Mouse (Mus musculus) limb, embryonic 10.5 days (tissue): ENCODE measurements around the gene F830045P16Rik. TPM values are rescaled to one million over a fixed set of nuclear protein-coding genes. Genes with fewer than 3 reads are reported as not detected.
"Not testable (repeated sequence)": the region's sequence is repeated elsewhere in the genome, so short reads cannot be mapped to it uniquely, and the experiment has no call there.

Experiments used
- DNase-seq: peaks from one replicate; pipeline ENCODE4 v3.0.0-alpha.2; 2017; ENCODE audit warnings: low spot score
- H3K27ac ChIP-seq: fragments of 300-500 bp; sonication (generic); 2 replicates; pipeline ENCODE4 v1.5.1; 2016; ENCODE audit warnings: mild to moderate bottlenecking
- H3K27me3 ChIP-seq: fragments of 300-500 bp; sonication (generic); 2 replicates; pipeline ENCODE4 v1.6.1; 2016; ENCODE audit warnings: low read depth, mild to moderate bottlenecking; ENCODE audit not compliant: poor library complexity, severe bottlenecking
- H3K36me3 ChIP-seq: fragments of 300-500 bp; sonication (generic); 2 replicates; pipeline ENCODE4 v1.6.1; 2016; ENCODE audit warnings: mild to moderate bottlenecking, moderate library complexity
- H3K4me1 ChIP-seq: fragments of 300-500 bp; sonication (generic); 2 replicates; pipeline ENCODE4 v1.6.1; 2016
- H3K4me3 ChIP-seq: fragments of 300-500 bp; sonication (generic); 2 replicates; pipeline ENCODE4 v1.5.1; 2016; ENCODE audit warnings: mild to moderate bottlenecking, moderate library complexity
- H3K9me3 ChIP-seq: fragments of 300-500 bp; sonication (generic); replicated peaks from 2 replicates; pipeline ENCODE4 v1.6.1; 2016; ENCODE audit warnings: mild to moderate bottlenecking
- WGBS: fragments of 180-500 bp; shearing (Covaris S2); methylation state at CpG from one replicate; pipeline ENCODE4 v1.1.7; 2016; 5-methylcytosine and 5-hydroxymethylcytosine counted together
- polyA plus RNA-seq: library from polyadenylated mRNA; unstranded; fragments of >200 nt; fragmentation: Nextera tagmentation; extraction: Ambion mirVana; gene quantifications from 2 replicates; pipeline ENCODE4 v1.2.1, GENCODE M21; 2016

The F830045P16Rik gene
- polyA plus RNA-seq, 1 experiment from 2014 or later: not detected

DNA sequence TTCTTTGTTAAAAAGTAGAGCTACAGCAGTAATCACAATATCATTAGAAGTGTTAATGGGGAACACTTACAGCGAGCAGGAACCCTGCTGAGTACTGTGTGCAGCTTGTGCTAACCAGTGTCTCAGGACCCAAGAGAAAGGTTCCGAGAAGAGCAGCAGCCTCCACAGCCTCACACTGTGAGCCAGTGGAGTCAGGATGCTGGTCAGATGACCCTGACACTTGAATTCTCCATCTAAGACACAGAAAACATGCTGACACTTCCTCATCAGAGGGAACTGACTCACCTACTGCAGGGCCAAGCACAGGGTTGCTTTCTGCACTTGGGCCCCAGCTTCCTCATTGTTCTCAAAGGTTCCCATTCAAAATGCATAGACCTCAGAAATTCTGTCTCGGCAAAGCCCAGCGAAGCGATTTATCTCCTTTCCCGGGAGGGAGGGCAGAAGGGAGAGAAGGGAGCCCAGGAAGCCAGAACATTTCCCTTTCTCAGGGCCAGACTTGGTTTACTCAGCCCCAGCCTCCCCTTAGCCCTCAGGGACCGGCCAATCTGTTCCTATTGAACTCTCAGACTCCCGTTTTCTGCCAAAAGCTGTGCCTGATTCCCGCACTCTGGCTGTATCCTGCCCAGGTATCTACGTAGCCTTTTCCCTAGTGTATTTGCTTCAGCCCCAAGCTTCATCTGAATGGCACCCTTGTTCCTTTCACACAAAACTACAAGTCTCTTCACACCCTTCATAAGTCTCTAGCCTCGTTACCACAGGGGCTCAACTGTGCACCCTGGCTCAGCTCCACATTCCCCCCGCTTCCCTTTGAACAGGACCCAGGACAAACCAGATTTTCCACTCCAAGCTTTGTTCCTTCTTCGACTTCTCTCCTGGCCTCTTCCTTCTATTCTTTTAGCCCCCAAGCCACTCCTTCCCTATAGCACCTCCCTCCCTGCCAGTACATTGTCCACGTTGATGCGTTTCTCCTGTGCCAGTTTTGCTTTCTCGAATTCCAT, 21.2 kb downstream of the F830045P16Rik start:
- no peaks in the 10 kb centered on the region for H3K27me3 ChIP-seq
- no peak overlapping the region for H3K4me3 ChIP-seq
- H3K4me1 ChIP-seq: peaks cover 18% of the 10 kb centered on the region
- WGBS: 63% methylated on average over 16 of the region's 16 CpGs
- no peak for DNase-seq
- H3K36me3 ChIP-seq: no peaks in the 10 kb centered on the region
- no peak overlapping the region for H3K27ac ChIP-seq
- no peaks in the 10 kb centered on the region for H3K9me3 ChIP-seq

DNA sequence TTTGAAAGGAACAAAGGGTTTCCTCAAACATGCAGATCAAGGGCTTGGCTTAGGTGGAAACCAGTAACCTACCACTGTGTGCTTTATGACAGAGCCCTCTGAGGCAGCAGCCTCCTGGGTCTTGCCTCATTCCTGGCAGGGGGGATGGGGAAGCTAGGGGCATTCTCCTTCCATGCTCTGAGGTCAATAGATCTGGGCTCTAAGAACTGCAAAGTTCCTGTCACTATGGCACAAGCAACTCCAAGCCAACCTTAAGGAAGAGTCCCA, 22.1 kb downstream of the F830045P16Rik start:
- Histone ChIP-seq H3K27ac (no peak overlapping the region), H3K27me3 (no peaks in the 10 kb centered on the region), H3K4me1 (peaks cover 18% of the 10 kb centered on the region), H3K4me3 (no peak overlapping the region), H3K36me3 (no peaks in the 10 kb centered on the region), H3K9me3 (no peaks in the 10 kb centered on the region)
- no peak for DNase-seq

DNA sequence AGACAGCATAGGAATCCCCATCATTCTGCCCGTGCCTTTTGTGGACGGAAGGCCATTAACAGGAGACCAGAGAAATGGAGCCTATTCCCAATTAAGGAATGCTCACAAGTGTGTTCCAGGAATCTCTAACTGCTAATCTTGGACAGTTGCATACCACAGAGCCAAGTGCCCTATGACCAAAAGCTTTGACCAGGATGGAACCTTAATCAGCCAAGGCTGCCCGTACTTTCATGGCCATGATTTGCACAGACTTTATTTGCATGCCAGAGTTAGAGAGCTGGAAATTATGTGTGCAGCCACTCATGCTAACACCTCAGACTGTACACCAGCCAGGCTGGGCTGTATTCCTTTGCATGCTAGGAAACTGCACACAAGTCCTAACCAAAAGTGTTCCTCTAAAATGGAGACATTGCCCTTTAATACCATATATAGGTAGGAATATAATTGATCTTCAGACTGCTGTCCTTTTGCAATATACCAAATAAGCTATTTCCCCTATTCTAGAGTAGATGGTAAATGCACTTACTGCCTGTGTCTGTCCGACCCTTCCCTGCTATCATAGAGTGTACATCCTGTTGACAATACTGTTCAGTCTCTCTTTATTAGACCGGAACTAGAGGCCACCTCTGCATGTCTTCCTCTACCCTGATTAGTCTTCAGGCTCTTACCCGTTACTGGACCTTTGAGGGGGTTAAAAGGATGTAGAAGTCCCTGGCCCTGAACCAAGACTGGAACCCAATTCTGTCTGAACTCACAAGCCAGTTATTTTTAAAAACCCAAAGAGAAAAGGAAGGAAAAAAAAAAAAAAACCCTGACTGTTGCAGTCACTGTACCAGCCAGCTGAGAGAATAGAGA, 22.6 kb downstream of the F830045P16Rik start:
- no peak for DNase-seq
- Histone ChIP-seq H3K36me3 (no peaks in the 10 kb centered on the region), H3K27me3 (no peaks in the 10 kb centered on the region), H3K9me3 (no peaks in the 10 kb centered on the region), H3K4me3 (no peak overlapping the region), H3K4me1 (peaks cover 18% of the 10 kb centered on the region), H3K27ac (no peak overlapping the region)
- 84% methylated on average over 6 of the region's 6 CpGs for WGBS

- not testable (repeated sequence) for H3K4me3 ChIP-seq, DNase-seq, H3K36me3 ChIP-seq, H3K27me3 ChIP-seq, H3K27ac ChIP-seq, H3K9me3 ChIP-seq
- H3K4me1 ChIP-seq: peaks cover 18% of the 10 kb centered on the region
- 91% methylated on average over 7 of the region's 7 CpGs for WGBS
Observed at GRCm38 (mm10) chr2:129512147-129512546, 24.3 kb downstream of the F830045P16Rik start.

GRCm38 (mm10) chr2:129502641-129503040, 33.8 kb downstream of the F830045P16Rik start:
- 30% methylated on average over 6 of the region's 6 CpGs for WGBS
- Histone ChIP-seq H3K4me3 (no peak overlapping the region), H3K4me1 (no peaks in the 10 kb centered on the region), H3K27ac (no peak overlapping the region), H3K36me3 (no peaks in the 10 kb centered on the region), H3K9me3 (no peaks in the 10 kb centered on the region), H3K27me3 (no peaks in the 10 kb centered on the region)
- DNase-seq: peak; percentile 41

DNA sequence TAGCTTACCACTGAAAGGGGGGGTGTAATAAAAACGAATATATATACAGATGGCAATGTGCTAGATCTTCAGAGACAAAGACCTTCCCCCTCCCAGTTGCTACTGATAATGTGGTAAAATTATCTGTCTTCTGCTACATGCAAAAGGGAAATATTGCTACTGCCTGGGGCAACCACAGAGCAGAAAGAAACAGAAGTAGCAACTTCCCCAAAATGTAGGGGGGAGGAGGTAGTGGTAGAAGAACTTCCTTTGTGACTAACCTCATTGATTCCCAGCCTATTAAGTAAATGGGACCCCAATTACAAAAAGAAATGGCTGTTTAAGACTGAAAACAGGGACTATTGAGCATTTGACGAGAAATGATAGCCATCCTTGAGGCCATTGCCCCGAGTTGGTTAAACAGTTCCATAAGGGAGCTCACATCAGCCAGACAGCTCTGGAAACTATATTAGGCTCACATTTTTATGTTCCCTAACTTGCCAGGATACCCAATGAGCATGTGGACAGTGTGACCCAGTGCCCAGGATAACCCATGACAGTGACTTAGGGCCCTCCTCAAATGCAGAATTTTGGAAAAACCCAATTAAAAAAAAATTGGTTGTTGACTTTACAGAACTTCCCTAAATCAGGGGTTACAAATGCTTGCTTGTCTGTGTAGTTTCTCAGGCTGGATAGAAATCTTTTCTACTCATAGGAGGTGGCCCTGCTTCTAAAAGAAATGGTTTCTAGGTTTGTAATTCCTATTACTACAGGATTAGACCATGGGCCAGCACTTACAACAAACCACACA, 46.7 kb downstream of the F830045P16Rik start:
- H3K4me1 ChIP-seq: no peaks in the 10 kb centered on the region
- no peak overlapping the region for H3K4me3 ChIP-seq
- DNase-seq: no peak
- no peaks in the 10 kb centered on the region for H3K36me3 ChIP-seq
- H3K27ac ChIP-seq: no peak overlapping the region
- 74% methylated on average over 3 of the region's 3 CpGs for WGBS
- H3K27me3 ChIP-seq: no peaks in the 10 kb centered on the region
- no peaks in the 10 kb centered on the region for H3K9me3 ChIP-seq

DNA sequence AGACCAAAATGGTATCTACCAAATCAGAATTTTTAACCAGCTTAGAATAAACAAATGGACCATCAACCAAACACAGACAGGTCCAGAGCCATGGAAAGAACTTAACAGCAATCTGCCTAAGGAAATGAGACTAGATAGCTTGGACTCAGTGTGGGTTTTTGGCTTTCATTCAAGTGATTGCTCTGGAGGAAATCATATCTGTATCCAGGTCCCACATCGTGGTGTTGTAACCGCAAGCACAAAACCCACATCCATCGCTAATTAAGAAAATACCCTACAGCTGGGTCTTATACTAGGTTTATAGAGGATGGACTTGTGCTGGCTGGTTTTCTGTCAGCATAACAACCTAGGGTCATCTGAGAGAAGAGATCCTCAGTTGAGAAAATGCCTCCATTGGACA, 53.3 kb downstream of the F830045P16Rik start:
- no peaks in the 10 kb centered on the region for H3K9me3 ChIP-seq
- H3K27me3 ChIP-seq: no peaks in the 10 kb centered on the region
- H3K4me1 ChIP-seq: no peaks in the 10 kb centered on the region
- no peaks in the 10 kb centered on the region for H3K36me3 ChIP-seq
- WGBS: 98% methylated on average over 3 of the region's 3 CpGs
- H3K4me3 ChIP-seq: no peak overlapping the region
- DNase-seq: no peak
- H3K27ac ChIP-seq: no peak overlapping the region

DNA sequence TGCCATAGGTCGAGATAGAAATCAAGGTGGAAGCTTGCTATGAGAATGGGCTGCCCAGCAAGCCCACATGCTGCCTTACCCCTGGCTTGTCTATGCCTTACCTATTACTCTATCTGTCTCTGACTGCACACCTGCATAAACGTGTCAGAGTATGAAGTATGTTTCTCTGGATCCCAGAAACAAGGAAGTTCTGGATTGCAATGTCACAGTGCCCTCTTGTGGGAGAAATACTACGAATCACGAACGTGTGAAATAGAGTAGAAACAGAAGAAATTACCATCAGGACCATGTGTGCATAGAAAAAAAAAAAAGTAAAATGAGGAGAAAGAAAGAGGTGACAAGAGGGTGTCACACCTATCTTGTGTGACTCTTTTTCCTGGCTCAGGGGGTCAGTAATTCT, 64.5 kb downstream of the F830045P16Rik start:
- H3K9me3 ChIP-seq: no peaks in the 10 kb centered on the region
- no peaks in the 10 kb centered on the region for H3K4me1 ChIP-seq
- H3K4me3 ChIP-seq: no peak overlapping the region
- no peaks in the 10 kb centered on the region for H3K36me3 ChIP-seq
- no peak overlapping the region for H3K27ac ChIP-seq
- no peak for DNase-seq
- WGBS: 28% methylated on average over 5 of the region's 5 CpGs
- no peaks in the 10 kb centered on the region for H3K27me3 ChIP-seq

DNA sequence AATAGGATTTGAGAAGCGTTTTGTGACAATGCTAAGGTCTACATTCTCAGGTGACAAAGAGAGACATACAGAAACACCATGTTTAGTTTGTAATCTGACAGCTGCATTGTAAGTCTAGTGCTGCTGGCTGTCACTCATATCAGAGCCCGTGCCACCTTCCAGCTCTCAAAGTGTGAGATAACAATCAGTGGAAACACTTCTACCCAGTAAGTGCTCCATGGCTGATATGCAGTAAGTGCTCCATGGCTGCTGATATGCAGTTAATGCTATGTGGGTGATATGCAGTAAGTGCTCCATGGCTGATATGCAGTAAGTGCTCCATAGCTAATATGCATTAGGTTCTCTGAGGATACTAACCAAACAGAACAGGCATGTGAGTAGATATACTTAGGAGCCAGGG, 65.6 kb downstream of the F830045P16Rik start:
- Histone ChIP-seq H3K36me3 (no peaks in the 10 kb centered on the region), H3K4me3 (no peak overlapping the region), H3K27me3 (no peaks in the 10 kb centered on the region), H3K27ac (no peak overlapping the region), H3K4me1 (no peaks in the 10 kb centered on the region), H3K9me3 (no peaks in the 10 kb centered on the region)
- no peak for DNase-seq
- WGBS: 84% methylated on average over 2 of the region's 2 CpGs

DNA sequence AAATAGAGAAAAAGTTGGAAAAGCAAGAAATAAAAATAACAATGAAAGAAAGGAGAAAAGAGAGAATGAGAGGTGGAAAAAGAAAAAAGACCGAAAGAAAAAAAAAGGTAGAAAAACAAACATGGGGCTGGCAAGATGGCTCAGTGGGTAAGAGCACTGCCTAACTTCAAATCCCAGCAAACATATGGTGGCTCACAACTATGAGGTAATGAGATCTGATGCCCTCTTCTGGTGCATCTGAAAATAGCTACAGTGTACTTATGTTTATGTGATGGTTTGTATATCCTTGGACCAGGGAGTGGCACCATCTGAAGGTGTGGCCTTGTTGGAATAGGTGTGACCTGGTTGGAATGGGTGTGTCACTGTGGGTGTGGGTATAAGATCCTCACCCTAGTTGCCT, 97.6 kb downstream of the F830045P16Rik start:
- H3K27me3 ChIP-seq, H3K36me3 ChIP-seq, H3K4me1 ChIP-seq, H3K27ac ChIP-seq, DNase-seq, H3K4me3 ChIP-seq, H3K9me3 ChIP-seq: not testable (repeated sequence)
- 90% methylated on average over 1 of the region's 1 CpGs for WGBS

- no peak overlapping the region for H3K27ac ChIP-seq
- no peaks in the 10 kb centered on the region for H3K9me3 ChIP-seq
- DNase-seq: no peak
- WGBS: 75% methylated on average over 1 of the region's 1 CpGs
- H3K4me3 ChIP-seq: no peak overlapping the region
- H3K27me3 ChIP-seq: no peaks in the 10 kb centered on the region
- no peaks in the 10 kb centered on the region for H3K4me1 ChIP-seq
- H3K36me3 ChIP-seq: no peaks in the 10 kb centered on the region
Observed at GRCm38 (mm10) chr2:129435154-129435553, 101.2 kb downstream of the F830045P16Rik start.

DNA sequence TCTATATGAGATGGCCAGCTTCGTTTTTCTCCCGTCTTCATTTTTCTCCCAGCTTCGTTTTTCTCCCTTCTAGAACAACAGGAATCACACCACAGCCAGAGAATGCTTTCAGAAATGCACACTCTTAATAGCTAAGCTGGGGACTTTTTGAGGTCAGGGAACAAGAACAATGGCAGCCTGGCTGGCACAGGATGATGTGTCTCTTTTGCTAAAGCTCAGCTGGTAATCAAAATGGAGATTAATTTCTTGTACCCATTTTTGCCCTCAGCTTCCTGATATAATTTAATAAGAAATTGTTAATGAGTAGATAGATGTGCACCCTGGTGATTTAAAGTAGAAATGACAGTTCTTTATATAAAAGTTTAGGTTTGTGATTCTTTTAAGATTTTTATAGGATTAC, 112.7 kb downstream of the F830045P16Rik start:
- 85% methylated on average over 3 of the region's 3 CpGs for WGBS
- H3K36me3 ChIP-seq: no peaks in the 10 kb centered on the region
- DNase-seq: no peak
- no peaks in the 10 kb centered on the region for H3K27me3 ChIP-seq
- H3K9me3 ChIP-seq: no peaks in the 10 kb centered on the region
- no peak overlapping the region for H3K4me3 ChIP-seq
- peaks cover 11% of the 10 kb centered on the region for H3K4me1 ChIP-seq
- H3K27ac ChIP-seq: no peak overlapping the region
